Mouse (Mus musculus) C2C12 (cell line): ENCODE data around the gene Itgb6. TPM values are rescaled to one million over a fixed set of nuclear protein-coding genes. Genes with fewer than 3 reads are reported as not detected.
A peak's percentile ranks its signal among the peaks of the same experiment; 100 is the strongest.

Experiments
- H3K27me3 ChIP-seq: one replicate; pipeline ENCODE4 v1.6.1; 2011; ENCODE audit not compliant: control insufficient read depth, insufficient read depth, insufficient read length
- H3K36me3 ChIP-seq: one replicate; pipeline ENCODE4 v1.6.1; 2011; ENCODE audit not compliant: control insufficient read depth, insufficient read depth
- H3K4me3 ChIP-seq: one replicate; pipeline ENCODE4 v1.5.1; 2011; ENCODE audit warnings: mild to moderate bottlenecking, control low read depth; ENCODE audit not compliant: poor library complexity, insufficient read depth, severe bottlenecking
- H3K79me2 ChIP-seq: one replicate; pipeline ENCODE4 v1.6.1; 2011; ENCODE audit not compliant: control insufficient read depth, insufficient read depth
- H3K79me3 ChIP-seq: one replicate; pipeline ENCODE4 v1.6.1; 2011; ENCODE audit warnings: low read depth, control low read depth
- H3ac ChIP-seq: one replicate; pipeline ENCODE3; 2011; ENCODE audit warnings: low read depth; ENCODE audit not compliant: control insufficient read depth, insufficient read length
- CEBPB ChIP-seq: IDR thresholded peaks from one replicate; pipeline ENCODE4 v1.6.1; 2011; ENCODE audit warnings: low read depth, mild to moderate bottlenecking, control low read depth, moderate library complexity
- CTCF ChIP-seq: IDR thresholded peaks from one replicate; pipeline ENCODE4 v1.5.1; 2011; ENCODE audit not compliant: control insufficient read depth, insufficient read depth, insufficient read length
- FOSL1 ChIP-seq: IDR thresholded peaks from one replicate; pipeline ENCODE4 v1.8.0; 2011; ENCODE audit warnings: mild to moderate bottlenecking, low read length; ENCODE audit not compliant: poor library complexity, insufficient read depth, severe bottlenecking
- MAX ChIP-seq: IDR thresholded peaks from one replicate; pipeline ENCODE4 v1.6.1; 2011; ENCODE audit warnings: mild to moderate bottlenecking, control low read depth
- MYOD1 ChIP-seq: IDR thresholded peaks from one replicate; pipeline ENCODE4 v1.6.1; 2011; ENCODE audit warnings: low read depth; ENCODE audit not compliant: control insufficient read depth, insufficient read length
- MYOG ChIP-seq: IDR thresholded peaks from one replicate; pipeline ENCODE4 v1.6.1; 2011; ENCODE audit not compliant: control insufficient read depth, insufficient read length; ENCODE audit errors: extremely low read depth
- USF1 ChIP-seq: IDR thresholded peaks from one replicate; pipeline ENCODE4 v1.6.1; 2011; ENCODE audit warnings: low read depth, mild to moderate bottlenecking, control low read depth, moderate library complexity
- polyA plus RNA-seq: library from polyadenylated mRNA; unstranded; fragments of >200 nt; fragmentation: generic; extraction: Trizol; gene quantifications from one replicate; pipeline ENCODE4 v1.2.1, GENCODE M21; 2012; ENCODE audit warnings: missing spikeins

The Itgb6 gene
- polyA plus RNA-seq, 1 experiment, result 0.30 TPM

DNA sequence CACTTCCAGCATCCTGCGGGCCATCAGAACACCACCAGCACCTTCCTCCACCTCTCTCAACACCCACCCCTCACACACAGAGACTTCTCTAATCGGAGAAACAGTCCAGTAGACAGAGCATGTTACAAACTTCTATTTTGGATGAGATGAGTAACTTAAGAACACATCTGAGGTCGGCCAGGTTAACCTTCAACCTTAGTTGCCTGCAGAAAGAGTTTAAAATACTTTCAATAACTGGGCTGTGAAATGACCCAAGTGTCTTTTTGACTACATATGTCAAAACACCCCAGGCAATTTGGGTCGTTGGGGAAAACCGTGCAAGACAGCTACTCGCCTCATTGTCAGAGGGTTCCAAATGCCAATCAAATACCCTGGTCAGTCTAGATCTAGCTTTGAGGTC lies 10.0 kb downstream of the Itgb6 start:
- Histone ChIP-seq H3K4me3 (no peak overlapping the region), H3ac (no peak overlapping the region), H3K79me3 (no peaks in the 10 kb centered on the region), H3K79me2 (no peaks in the 10 kb centered on the region), H3K27me3 (no peaks in the 10 kb centered on the region), H3K36me3 (no peaks in the 10 kb centered on the region)
- TF ChIP-seq MAX (no peak), CTCF (no peak), MYOD1 (no peak), USF1 (no peak), MYOG (no peak), FOSL1 (no peak), CEBPB (no peak)

DNA sequence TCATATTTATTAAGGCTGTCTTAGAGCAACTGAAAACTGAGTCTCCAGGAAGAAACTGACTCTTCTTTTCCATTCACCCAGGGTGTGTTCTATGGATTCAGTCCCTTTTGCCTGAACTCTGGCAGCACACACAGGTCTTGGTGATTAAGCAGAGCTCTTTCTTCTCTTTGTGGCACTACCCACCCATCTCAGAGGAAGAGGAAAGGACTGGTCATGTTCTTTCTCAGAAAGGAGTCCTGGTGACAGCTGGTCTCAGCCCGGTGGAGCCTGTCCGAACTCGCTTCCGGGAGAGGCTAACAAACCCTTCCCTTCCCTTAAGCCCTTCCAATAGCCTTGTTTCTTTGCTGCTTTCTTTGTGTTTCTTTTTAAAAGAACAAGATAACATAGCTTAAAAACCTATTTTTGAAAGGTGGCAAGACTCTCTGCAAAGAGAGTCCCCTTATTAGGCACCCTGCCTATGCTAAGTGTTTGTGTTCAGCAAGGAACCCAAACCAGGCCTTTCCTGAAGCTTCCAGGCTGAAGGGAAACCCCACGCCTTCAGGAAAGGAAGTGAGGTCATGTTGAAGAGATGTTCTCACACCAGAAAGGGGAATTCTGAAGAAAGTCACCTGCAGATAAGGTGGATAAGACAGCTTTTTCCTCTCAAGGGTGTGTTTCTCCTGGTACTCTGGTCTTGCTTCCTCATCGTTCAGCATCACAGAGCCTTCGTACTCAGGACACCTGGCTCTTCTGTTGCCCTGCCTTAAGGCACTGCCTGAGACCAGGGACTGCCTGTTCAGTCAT lies 11.2 kb downstream of the Itgb6 start:
- no peak for TF ChIP-seq MYOD1
- TF ChIP-seq MYOG, result no peak
- TF ChIP-seq CTCF, result no peak
- no peak for TF ChIP-seq USF1
- no peak for TF ChIP-seq CEBPB
- TF ChIP-seq MAX, result no peak
- TF ChIP-seq FOSL1, result no peak
- Histone ChIP-seq H3K4me3 (no peak overlapping the region), H3K79me2 (no peaks in the 10 kb centered on the region), H3K27me3 (no peaks in the 10 kb centered on the region), H3K79me3 (no peaks in the 10 kb centered on the region), H3K36me3 (no peaks in the 10 kb centered on the region), H3ac (no peak overlapping the region)

GRCm38 (mm10) chr2:60710317-60710716 lies 12.1 kb downstream of the Itgb6 start:
- no peaks in the 10 kb centered on the region for H3K79me3 ChIP-seq
- no peaks in the 10 kb centered on the region for H3K27me3 ChIP-seq
- no peaks in the 10 kb centered on the region for H3K36me3 ChIP-seq
- no peak overlapping the region for H3ac ChIP-seq
- H3K79me2 ChIP-seq, result no peaks in the 10 kb centered on the region
- no peak overlapping the region for H3K4me3 ChIP-seq
- no peak for TF ChIP-seq CEBPB
- TF ChIP-seq MYOG, result no peak
- no peak for TF ChIP-seq FOSL1
- TF ChIP-seq MYOD1, result peak; percentile 98
- TF ChIP-seq MAX, result no peak
- TF ChIP-seq USF1, result no peak
- TF ChIP-seq CTCF, result no peak

DNA sequence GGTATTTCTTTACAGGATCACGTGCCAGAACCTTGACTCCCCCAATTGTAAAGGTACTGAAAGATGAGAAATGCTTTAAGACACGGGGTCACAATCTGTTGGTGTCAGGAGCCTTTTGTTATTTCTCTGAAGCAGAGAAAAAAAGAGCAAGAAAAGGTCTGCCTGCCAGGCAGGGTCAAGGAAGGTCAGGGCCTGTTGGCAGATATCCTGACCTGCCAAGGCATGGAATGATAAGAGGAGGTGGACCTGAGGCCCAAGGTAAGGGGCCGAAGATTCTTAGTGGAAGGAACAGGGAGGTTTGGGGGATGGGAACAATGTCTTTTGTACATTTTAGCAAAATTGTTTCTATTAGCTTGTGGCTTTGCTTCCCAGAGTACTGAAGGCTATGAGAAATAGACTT lies 13.8 kb downstream of the Itgb6 start:
- Histone ChIP-seq H3K36me3 (no peaks in the 10 kb centered on the region), H3ac (no peak overlapping the region), H3K79me3 (no peaks in the 10 kb centered on the region), H3K27me3 (no peaks in the 10 kb centered on the region), H3K79me2 (no peaks in the 10 kb centered on the region), H3K4me3 (no peak overlapping the region)
- TF ChIP-seq CEBPB (no peak), USF1 (no peak), MYOD1 (no peak), MYOG (no peak), FOSL1 (no peak), CTCF (no peak), MAX (no peak)

- H3K79me3 ChIP-seq, result no peaks in the 10 kb centered on the region
- H3K4me3 ChIP-seq, result no peak overlapping the region
- no peak overlapping the region for H3ac ChIP-seq
- no peak for TF ChIP-seq USF1
- no peak for TF ChIP-seq MYOD1
- no peak for TF ChIP-seq CTCF
- TF ChIP-seq MAX, result no peak
- no peak for TF ChIP-seq MYOG
- no peak for TF ChIP-seq CEBPB
- TF ChIP-seq FOSL1, result no peak
- H3K79me2 ChIP-seq, result no peaks in the 10 kb centered on the region
- no peaks in the 10 kb centered on the region for H3K27me3 ChIP-seq
- H3K36me3 ChIP-seq, result no peaks in the 10 kb centered on the region
Measured at GRCm38 (mm10) chr2:60706866-60707265, 15.6 kb downstream of the Itgb6 start.

DNA sequence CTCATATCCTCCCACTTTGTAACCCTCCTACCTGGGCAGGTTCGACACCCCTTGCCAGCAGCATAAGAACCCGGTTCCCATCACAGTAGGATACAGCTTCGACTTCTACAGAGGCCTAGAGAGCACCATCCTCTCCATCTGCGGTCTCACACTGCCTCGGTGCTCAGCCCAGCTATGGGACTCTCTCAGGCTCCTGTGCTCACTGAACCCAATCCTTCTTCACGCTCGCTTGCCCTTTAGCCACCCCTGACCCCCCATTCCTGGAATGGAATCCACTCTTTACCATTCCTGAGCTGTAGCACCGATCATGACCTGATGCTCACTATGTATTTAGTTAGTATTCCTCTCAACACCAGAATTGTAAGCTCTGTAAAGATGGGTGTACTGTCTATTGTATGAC lies 17.0 kb downstream of the Itgb6 start:
- Histone ChIP-seq H3ac (no peak overlapping the region), H3K79me2 (no peaks in the 10 kb centered on the region), H3K27me3 (no peaks in the 10 kb centered on the region), H3K36me3 (no peaks in the 10 kb centered on the region), H3K79me3 (no peaks in the 10 kb centered on the region), H3K4me3 (no peak overlapping the region)
- no peak for TF ChIP-seq MYOD1
- no peak for TF ChIP-seq CTCF
- TF ChIP-seq MAX, result no peak
- TF ChIP-seq MYOG, result no peak
- no peak for TF ChIP-seq FOSL1
- TF ChIP-seq USF1, result no peak
- no peak for TF ChIP-seq CEBPB
